Mouse (Mus musculus) stomach, embryonic 15.5 days (tissue): Measurements from ENCODE around the gene Tnnt1. TPM values are rescaled to one million over a fixed set of nuclear protein-coding genes. Genes with fewer than 3 reads are reported as not detected.

Experiments used
- ATAC-seq: fragments of 200-750 bp; cut with Nextera tagmentation; 2 replicates; pipeline ENCODE4 v1.8.0; 2017; ENCODE audit warnings: low read depth, moderate number of reproducible peaks, moderate TSS enrichment; ENCODE audit not compliant: insufficient read depth, low FRiP score
- H3K27ac ChIP-seq: fragments of 300-500 bp; sonication (generic); 2 replicates; pipeline ENCODE4 v1.5.1; 2015; ENCODE audit warnings: mild to moderate bottlenecking, inconsistent platforms
- H3K27me3 ChIP-seq: fragments of 300-500 bp; sonication (generic); replicated peaks from 2 replicates; pipeline ENCODE4 v1.6.1; 2015; ENCODE audit warnings: inconsistent platforms
- H3K36me3 ChIP-seq: fragments of 300-500 bp; sonication (generic); 2 replicates; pipeline ENCODE4 v1.6.1; 2015; ENCODE audit warnings: inconsistent platforms
- H3K4me1 ChIP-seq: fragments of 300-500 bp; sonication (generic); 2 replicates; pipeline ENCODE4 v1.6.1; 2015; ENCODE audit warnings: inconsistent platforms
- H3K4me2 ChIP-seq: fragments of 300-500 bp; sonication (generic); 2 replicates; pipeline ENCODE4 v1.6.1; 2015; ENCODE audit warnings: mild to moderate bottlenecking, inconsistent platforms
- H3K4me3 ChIP-seq: fragments of 300-500 bp; sonication (generic); replicated peaks from 2 replicates; pipeline ENCODE4 v1.5.1; 2015; ENCODE audit warnings: inconsistent platforms
- H3K9ac ChIP-seq: fragments of 300-500 bp; sonication (generic); 2 replicates; pipeline ENCODE4 v1.6.1; 2015; ENCODE audit warnings: inconsistent platforms
- H3K9me3 ChIP-seq: fragments of 300-500 bp; sonication (generic); 2 replicates; pipeline ENCODE4 v1.6.1; 2016; ENCODE audit warnings: inconsistent platforms
- WGBS: fragments of 180-500 bp; shearing (Covaris S2); methylation state at CpG from one replicate; pipeline ENCODE4 v1.1.7; 2015; 5-methylcytosine and 5-hydroxymethylcytosine counted together
- polyA plus RNA-seq: library from polyadenylated mRNA; unstranded; fragments of >200 nt; fragmentation: Nextera tagmentation; extraction: Ambion mirVana; gene quantifications from 2 replicates; pipeline ENCODE4 v1.2.1, GENCODE M21; 2015

The Tnnt1 gene
- polyA plus RNA-seq, 1 experiment from 2014 or later = 25.5 TPM

- Histone ChIP-seq H3K4me2 (no peak overlapping the region), H3K4me3 (no peak overlapping the region), H3K27ac (no peak overlapping the region), H3K9ac (no peak overlapping the region), H3K27me3 (no peaks in the 10 kb centered on the region), H3K36me3 (peaks cover 18% of the 10 kb centered on the region), H3K9me3 (no peaks in the 10 kb centered on the region), H3K4me1 (peaks cover 14% of the 10 kb centered on the region)
- no peak for ATAC-seq
- WGBS = 73% methylated on average over 6 of the region's 6 CpGs
Measured at GRCm38 (mm10) chr7:4491308-4491707, 24.9 kb downstream of the Tnnt1 start.

GRCm38 (mm10) chr7:4482281-4482680, 33.9 kb downstream of the Tnnt1 start:
- H3K27me3 ChIP-seq = no peaks in the 10 kb centered on the region
- H3K9me3 ChIP-seq = no peaks in the 10 kb centered on the region
- H3K4me1 ChIP-seq = peaks cover 16% of the 10 kb centered on the region; the same call in 1 of the 2 replicates
- 84% methylated on average over 12 of the region's 12 CpGs for WGBS
- no peak for ATAC-seq
- no peak overlapping the region for H3K27ac ChIP-seq
- no peak overlapping the region for H3K9ac ChIP-seq
- H3K4me2 ChIP-seq = no peak overlapping the region
- peaks cover 49% of the 10 kb centered on the region for H3K36me3 ChIP-seq
- H3K4me3 ChIP-seq = no peak overlapping the region

- peaks cover 34% of the 10 kb centered on the region for H3K36me3 ChIP-seq
- H3K27me3 ChIP-seq = no peaks in the 10 kb centered on the region
- ATAC-seq = no peak
- WGBS = 24% methylated on average over 6 of the region's 6 CpGs
- H3K4me3 ChIP-seq = no peak overlapping the region
- H3K9me3 ChIP-seq = no peaks in the 10 kb centered on the region
- no peak overlapping the region for H3K9ac ChIP-seq
- no peak overlapping the region for H3K27ac ChIP-seq
- peaks cover 17% of the 10 kb centered on the region; the same call in 1 of the 2 replicates for H3K4me1 ChIP-seq
- no peak overlapping the region for H3K4me2 ChIP-seq
Measured at GRCm38 (mm10) chr7:4479674-4480073, 36.5 kb downstream of the Tnnt1 start.

GRCm38 (mm10) chr7:4478796-4479291, 37.3 kb downstream of the Tnnt1 start:
- peaks cover 25% of the 10 kb centered on the region for H3K36me3 ChIP-seq
- H3K27ac ChIP-seq = peak overlapping the region; percentile 95
- H3K9ac ChIP-seq = peak overlapping the region; percentile 29; the same call in 1 of the 2 replicates
- ATAC-seq = no peak
- 7% methylated on average over 16 of the region's 16 CpGs for WGBS
- H3K9me3 ChIP-seq = no peaks in the 10 kb centered on the region
- H3K4me1 ChIP-seq = peaks cover 17% of the 10 kb centered on the region; the same call in 1 of the 2 replicates
- H3K27me3 ChIP-seq = 0 out of 2 replicates have a peak, but pooled peaks cover 1% of the 10 kb centered on the region
- peak overlapping the region; percentile 84 for H3K4me2 ChIP-seq
- H3K4me3 ChIP-seq = peak overlapping the region; percentile 51

- H3K9me3 ChIP-seq = no peaks in the 10 kb centered on the region
- 1% methylated on average over 39 of the region's 39 CpGs for WGBS
- H3K27me3 ChIP-seq = 0 out of 2 replicates have a peak, but pooled peaks cover 3% of the 10 kb centered on the region
- H3K4me1 ChIP-seq = peaks cover 17% of the 10 kb centered on the region; the same call in 1 of the 2 replicates
- H3K9ac ChIP-seq = peak overlapping the region; percentile 29
- H3K4me3 ChIP-seq = peak overlapping the region; percentile 51
- peak; percentile 94 for ATAC-seq
- H3K4me2 ChIP-seq = peak overlapping the region; percentile 84
- peaks cover 20% of the 10 kb centered on the region for H3K36me3 ChIP-seq
- peak overlapping the region; percentile 95 for H3K27ac ChIP-seq
Measured at GRCm38 (mm10) chr7:4478021-4478795, 38.0 kb downstream of the Tnnt1 start.

- Histone ChIP-seq H3K9ac (no peak overlapping the region), H3K27me3 (peaks cover 15% of the 10 kb centered on the region; the same call in 1 of the 2 replicates), H3K27ac (no peak overlapping the region), H3K4me3 (no peak overlapping the region), H3K4me2 (no peak overlapping the region), H3K36me3 (no peaks in the 10 kb centered on the region), H3K4me1 (peaks cover 23% of the 10 kb centered on the region), H3K9me3 (no peaks in the 10 kb centered on the region)
- WGBS = 11% methylated on average over 19 of the region's 19 CpGs
- no peak for ATAC-seq
Measured at GRCm38 (mm10) chr7:4473940-4474339, 42.2 kb downstream of the Tnnt1 start.

- ATAC-seq = peak; percentile 86
- Histone ChIP-seq H3K4me3 (peak overlapping the region; percentile 45), H3K36me3 (no peaks in the 10 kb centered on the region), H3K4me1 (peaks cover 12% of the 10 kb centered on the region; the same call in 1 of the 2 replicates), H3K9ac (no peak overlapping the region), H3K9me3 (no peaks in the 10 kb centered on the region), H3K27ac (no peak overlapping the region), H3K27me3 (peaks cover 15% of the 10 kb centered on the region; the same call in 1 of the 2 replicates), H3K4me2 (peak overlapping the region; percentile 85)
- WGBS = 1% methylated on average over 24 of the region's 24 CpGs
Measured at GRCm38 (mm10) chr7:4471179-4471555, 45.0 kb downstream of the Tnnt1 start.

- no peaks in the 10 kb centered on the region for H3K9me3 ChIP-seq
- peak; percentile 24 for ATAC-seq
- H3K4me3 ChIP-seq = peak overlapping the region; percentile 45
- peak overlapping the region; percentile 85 for H3K4me2 ChIP-seq
- H3K4me1 ChIP-seq = peaks cover 12% of the 10 kb centered on the region; the same call in 1 of the 2 replicates
- no peak overlapping the region for H3K27ac ChIP-seq
- WGBS = 3% methylated on average over 35 of the region's 35 CpGs
- H3K9ac ChIP-seq = peak overlapping the region; percentile 22; the same call in 1 of the 2 replicates
- peaks cover 15% of the 10 kb centered on the region; the same call in 1 of the 2 replicates for H3K27me3 ChIP-seq
- no peaks in the 10 kb centered on the region for H3K36me3 ChIP-seq
Measured at GRCm38 (mm10) chr7:4470275-4471178, 45.7 kb downstream of the Tnnt1 start.

- H3K27me3 ChIP-seq = peaks cover 11% of the 10 kb centered on the region; the same call in 1 of the 2 replicates
- H3K4me2 ChIP-seq = no peak overlapping the region
- H3K36me3 ChIP-seq = no peaks in the 10 kb centered on the region
- H3K9me3 ChIP-seq = no peaks in the 10 kb centered on the region
- no peak overlapping the region for H3K27ac ChIP-seq
- H3K4me1 ChIP-seq = peaks cover 15% of the 10 kb centered on the region; the same call in 1 of the 2 replicates
- 77% methylated on average over 3 of the region's 3 CpGs for WGBS
- H3K9ac ChIP-seq = no peak overlapping the region
- no peak for ATAC-seq
- H3K4me3 ChIP-seq = no peak overlapping the region
Measured at GRCm38 (mm10) chr7:4467801-4468200, 48.4 kb downstream of the Tnnt1 start.

- WGBS = 3% methylated on average over 12 of the region's 12 CpGs
- Histone ChIP-seq H3K27me3 (no peaks in the 10 kb centered on the region), H3K4me3 (peak overlapping the region; percentile 12; the same call in 1 of the 2 replicates), H3K27ac (peak overlapping the region; percentile 79), H3K36me3 (no peaks in the 10 kb centered on the region), H3K9me3 (no peaks in the 10 kb centered on the region), H3K4me2 (peak overlapping the region; percentile 37; the same call in 1 of the 2 replicates), H3K4me1 (0 out of 2 replicates have a peak, but pooled peaks cover 3% of the 10 kb centered on the region), H3K9ac (no peak overlapping the region)
- ATAC-seq = peak; percentile 91
Measured at GRCm38 (mm10) chr7:4464194-4464824, 51.9 kb downstream of the Tnnt1 start.
